Mouse (Mus musculus): ENCODE data around the gene Jph2. TPM values are rescaled to one million over a fixed set of nuclear protein-coding genes. Genes with fewer than 3 reads are reported as not detected.

Jph2 gene
- total and polyA plus RNA-seq, 3 experiments = 0.04 to 0.19 TPM; not detected in 1

DNA sequence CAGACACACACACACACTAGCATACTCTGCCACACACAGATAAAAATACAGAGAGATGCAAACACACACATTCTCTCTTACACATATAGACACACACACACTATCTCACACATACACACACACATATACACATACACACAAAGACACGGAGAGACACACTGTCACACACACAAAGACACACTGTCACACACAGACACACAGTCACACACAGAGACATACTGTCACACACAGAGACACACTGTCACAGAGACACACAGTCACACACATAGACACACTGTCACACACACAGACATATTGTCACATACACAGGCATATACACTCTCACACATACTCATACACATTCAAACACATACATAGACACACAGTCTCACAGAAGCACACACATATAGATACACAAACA lies 25.2 kb downstream of the Jph2 start:
- Histone ChIP-seq H3K27me3 (ENCODE audit: control insufficient read depth in 1 of 2, insufficient read depth in 2 of 2, low read length in 2 of 2) (no peaks in the 10 kb centered on the region), H3K4me3 (ENCODE audit: control insufficient read depth in 1 of 2, insufficient read depth in 1 of 2, low read depth in 2 of 2, low read length in 2 of 2) (no peak overlapping the region), H3K9ac (ENCODE audit: control insufficient read depth, low read depth, low read length, poor library complexity, severe bottlenecking) (no peak overlapping the region), H3K4me1 (ENCODE audit: control insufficient read depth in 1 of 2, insufficient read depth in 2 of 2, low read length in 2 of 2) (no peaks in the 10 kb centered on the region), H3K9me3 (replicated peaks; ENCODE audit: insufficient read depth, low read length) (no peaks in the 10 kb centered on the region), H3K36me3 (ENCODE audit: control insufficient read depth in 1 of 2, insufficient read depth in 2 of 2, low read length in 2 of 2) (no peaks in the 10 kb centered on the region), H3K27ac (ENCODE audit: control insufficient read depth, low read depth, low read length) (no peak overlapping the region), H3K79me2 (ENCODE audit: control insufficient read depth, insufficient read depth, low read length, poor library complexity) (no peaks in the 10 kb centered on the region)
- no peak for TF ChIP-seq NRF1 (IDR thresholded peaks at IDR 0.05; ENCODE audit: insufficient read depth, low read depth, low read length, poor library complexity, severe bottlenecking)
- no peak for TF ChIP-seq SMC3 (IDR thresholded peaks at IDR 0.05; ENCODE audit: low read depth, low read length)
- no peak for TF ChIP-seq TCF12 (IDR thresholded peaks at IDR 0.05; ENCODE audit: low read depth, low read length)
- TF ChIP-seq GABPA (IDR thresholded peaks at IDR 0.05; ENCODE audit: low read depth, low read length) = no peak
- TF ChIP-seq MXI1 (IDR thresholded peaks at IDR 0.05; ENCODE audit: low read depth, low read length) = no peak
- no peak for TF ChIP-seq MYB (IDR thresholded peaks at IDR 0.05; ENCODE audit: low read depth, low read length)
- peak; percentile 16; the same call in 1 of the 2 replicates for TF ChIP-seq POLR2AphosphoS5 (IDR thresholded peaks at IDR 0.05; ENCODE audit: borderline replicate concordance, low read depth, low read length)
- no peak for TF ChIP-seq POLR2AphosphoS2 (IDR thresholded peaks at IDR 0.05; ENCODE audit: low read length)
- no peak for DNase-seq (ENCODE audit: low read depth, low spot score)

DNA sequence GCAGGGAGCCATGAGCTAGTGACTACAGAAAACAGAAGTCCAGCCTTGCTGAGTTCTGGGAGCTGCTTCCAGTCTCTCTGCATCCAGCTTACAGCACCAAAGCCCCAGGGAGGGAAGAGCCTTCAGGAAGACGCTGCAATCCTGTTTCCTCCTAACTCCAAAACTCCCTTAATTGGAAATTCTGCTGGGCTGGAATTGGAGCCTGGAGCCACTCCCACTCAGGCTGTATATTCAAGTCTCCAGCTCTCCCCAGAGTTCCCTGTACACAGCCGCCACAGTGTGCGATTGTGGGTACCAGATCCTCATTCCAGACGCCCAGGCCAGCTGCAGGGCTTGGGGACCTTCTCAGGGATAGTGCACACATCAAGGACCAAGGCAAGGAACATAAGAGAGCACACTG lies 27.6 kb downstream of the Jph2 start:
- Histone ChIP-seq H3K27me3 (ENCODE audit: control insufficient read depth in 1 of 2, insufficient read depth in 2 of 2, low read length in 2 of 2) (no peaks in the 10 kb centered on the region), H3K27ac (ENCODE audit: control insufficient read depth, low read depth, low read length) (no peak overlapping the region), H3K79me2 (ENCODE audit: control insufficient read depth, insufficient read depth, low read length, poor library complexity) (no peaks in the 10 kb centered on the region), H3K4me1 (ENCODE audit: control insufficient read depth in 1 of 2, insufficient read depth in 2 of 2, low read length in 2 of 2) (no peaks in the 10 kb centered on the region), H3K9me3 (replicated peaks; ENCODE audit: insufficient read depth, low read length) (no peaks in the 10 kb centered on the region), H3K4me3 (ENCODE audit: control insufficient read depth in 1 of 2, insufficient read depth in 1 of 2, low read depth in 2 of 2, low read length in 2 of 2) (no peak overlapping the region), H3K9ac (ENCODE audit: control insufficient read depth, low read depth, low read length, poor library complexity, severe bottlenecking) (no peak overlapping the region), H3K36me3 (ENCODE audit: control insufficient read depth in 1 of 2, insufficient read depth in 2 of 2, low read length in 2 of 2) (no peaks in the 10 kb centered on the region)
- TF ChIP-seq CHD2 (IDR thresholded peaks at IDR 0.05; ENCODE audit: low read length) = no peak
- no peak for TF ChIP-seq POLR2AphosphoS2 (IDR thresholded peaks at IDR 0.05; ENCODE audit: low read length)
- no peak for DNase-seq (ENCODE audit: low read depth, low spot score)

- no peak overlapping the region for H3K27ac ChIP-seq (ENCODE audit: control insufficient read depth, low read depth, low read length)
- no peak for TF ChIP-seq ETS1 (IDR thresholded peaks at IDR 0.05; ENCODE audit: low read depth, low read length)
- TF ChIP-seq ZC3H11A (IDR thresholded peaks at IDR 0.05; ENCODE audit: low read depth, low read length) = no peak
- TF ChIP-seq TBP (IDR thresholded peaks at IDR 0.05; ENCODE audit: low read depth, low read length) = no peak
- no peaks in the 10 kb centered on the region for H3K79me2 ChIP-seq (ENCODE audit: control insufficient read depth, insufficient read depth, low read length, poor library complexity)
- no peak for DNase-seq (ENCODE audit: low read depth, low spot score)
- H3K9me3 ChIP-seq (replicated peaks; ENCODE audit: insufficient read depth, low read length) = no peaks in the 10 kb centered on the region
- no peaks in the 10 kb centered on the region for H3K27me3 ChIP-seq (ENCODE audit: control insufficient read depth in 1 of 2, insufficient read depth in 2 of 2, low read length in 2 of 2)
- H3K36me3 ChIP-seq (ENCODE audit: control insufficient read depth in 1 of 2, insufficient read depth in 2 of 2, low read length in 2 of 2) = peaks cover 0 to 8% of the 10 kb centered on the region in 2 experiments; a peak in 2 of 4 replicates
- no peak overlapping the region for H3K9ac ChIP-seq (ENCODE audit: control insufficient read depth, low read depth, low read length, poor library complexity, severe bottlenecking)
- peaks cover 0 to 18% of the 10 kb centered on the region in 2 experiments; a peak in 3 of 4 replicates for H3K4me1 ChIP-seq (ENCODE audit: control insufficient read depth in 1 of 2, insufficient read depth in 2 of 2, low read length in 2 of 2)
- H3K4me3 ChIP-seq (ENCODE audit: control insufficient read depth in 1 of 2, insufficient read depth in 1 of 2, low read depth in 2 of 2, low read length in 2 of 2) = no peak overlapping the region
Measured at GRCm38 (mm10) chr2:163364785-163365541, 32.8 kb downstream of the Jph2 start.
